Mouse (Mus musculus): Measurements from ENCODE around the gene Lgr5. TPM values are rescaled to one million over a fixed set of nuclear protein-coding genes. Genes with fewer than 3 reads are reported as not detected.

Lgr5 gene
- polyA plus RNA-seq, 1 experiment from 2014 or later: not detected

- peaks cover 23% of the 10 kb centered on the region for H3K27me3 ChIP-seq
- POLR2A ChIA-PET: no interaction called here
- ATAC-seq (no peak), DNase-seq (ENCODE audit: low read depth, low spot score) (no peak)
- CTCF ChIA-PET: no interaction called here
- in situ Hi-C loops (cut with MboI; ENCODE audit: low pct_unique_long_range_greater_than_20kb): no loop called here
- TF ChIP-seq CTCF (IDR thresholded peaks at IDR 0.05): no peak
These were observed 82.4 kb downstream of the Lgr5 start for GRCm38 (mm10) chr10:115505155-115505554.

GRCm38 (mm10) chr10:115493778-115494141, 93.8 kb downstream of the Lgr5 start:
- peaks cover 4% of the 10 kb centered on the region for H3K27me3 ChIP-seq
- ChIA-PET CTCF (interaction anchor here (1.2 kb wide), 1 partner anchor 450 kb away, joined by 3 read pairs; no protein-coding TSS in a partner anchor), POLR2A (no interaction called here)
- no peak for DNase-seq (ENCODE audit: low read depth, low spot score)
- no peak for ATAC-seq
- no peak for TF ChIP-seq CTCF (IDR thresholded peaks at IDR 0.05)
- in situ Hi-C loops (cut with MboI; ENCODE audit: low pct_unique_long_range_greater_than_20kb): no loop called here

- ChIA-PET CTCF (no interaction called here), POLR2A (interaction anchor here (0.5 kb wide), 1 partner anchor 523 kb away, joined by 3 read pairs; no protein-coding TSS in a partner anchor)
- no peak for DNase-seq (ENCODE audit: low read depth, low spot score)
- peaks cover 4% of the 10 kb centered on the region for H3K27me3 ChIP-seq
- ATAC-seq: no peak
- in situ Hi-C loops (cut with MboI; ENCODE audit: low pct_unique_long_range_greater_than_20kb): no loop called here
- no peak for TF ChIP-seq CTCF (IDR thresholded peaks at IDR 0.05)
These were observed 94.4 kb downstream of the Lgr5 start for GRCm38 (mm10) chr10:115492956-115493777.

GRCm38 (mm10) chr10:115491803-115492510, 95.6 kb downstream of the Lgr5 start:
- POLR2A ChIA-PET: no interaction called here
- no peak for TF ChIP-seq CTCF (IDR thresholded peaks at IDR 0.05)
- H3K27me3 ChIP-seq: peaks cover 4% of the 10 kb centered on the region
- DNase-seq (ENCODE audit: low read depth, low spot score): no peak
- no peak for ATAC-seq
- CTCF ChIA-PET: no interaction called here
- in situ Hi-C loops (cut with MboI; ENCODE audit: low pct_unique_long_range_greater_than_20kb): no loop called here

GRCm38 (mm10) chr10:115485602-115486001, 102.0 kb downstream of the Lgr5 start:
- in situ Hi-C loops (cut with MboI; ENCODE audit: low pct_unique_long_range_greater_than_20kb): no loop called here
- POLR2A ChIA-PET: no interaction called here
- DNase-seq (ENCODE audit: low read depth, low spot score) (no peak), ATAC-seq (no peak)
- CTCF ChIA-PET: no interaction called here
- TF ChIP-seq CTCF (IDR thresholded peaks at IDR 0.05): no peak
- peaks cover 16% of the 10 kb centered on the region for H3K27me3 ChIP-seq

GRCm38 (mm10) chr10:115484660-115485059, 102.9 kb downstream of the Lgr5 start:
- ATAC-seq (peak; percentile 47), DNase-seq (ENCODE audit: low read depth, low spot score) (no peak)
- H3K27me3 ChIP-seq: peaks cover 12% of the 10 kb centered on the region
- no peak for TF ChIP-seq CTCF (IDR thresholded peaks at IDR 0.05)
- CTCF ChIA-PET: no interaction called here
- in situ Hi-C loops (cut with MboI; ENCODE audit: low pct_unique_long_range_greater_than_20kb): no loop called here
- POLR2A ChIA-PET: no interaction called here

GRCm38 (mm10) chr10:115478441-115479141, 109.0 kb downstream of the Lgr5 start:
- in situ Hi-C loops (cut with MboI; ENCODE audit: low pct_unique_long_range_greater_than_20kb): no loop called here
- DNase-seq (ENCODE audit: low read depth, low spot score) (no peak), ATAC-seq (no peak)
- H3K27me3 ChIP-seq: peaks cover 3% of the 10 kb centered on the region
- CTCF ChIA-PET: no interaction called here
- no peak for TF ChIP-seq CTCF (IDR thresholded peaks at IDR 0.05)
- POLR2A ChIA-PET: no interaction called here

GRCm38 (mm10) chr10:115476506-115476905, 111.1 kb downstream of the Lgr5 start:
- ATAC-seq: no peak
- H3K27me3 ChIP-seq: peaks cover 3% of the 10 kb centered on the region
- POLR2A ChIA-PET: no interaction called here
- in situ Hi-C loops (cut with MboI; ENCODE audit: low pct_unique_long_range_greater_than_20kb): no loop called here
- no peak for DNase-seq (ENCODE audit: low read depth, low spot score)
- TF ChIP-seq CTCF (IDR thresholded peaks at IDR 0.05): no peak
- CTCF ChIA-PET: interaction anchor here (1.3 kb wide), 1 partner anchor 9 kb away, joined by 5 read pairs; no protein-coding TSS in a partner anchor

GRCm38 (mm10) chr10:115475000-115475550, 112.5 kb downstream of the Lgr5 start:
- CTCF ChIA-PET: no interaction called here
- no peak for DNase-seq (ENCODE audit: low read depth, low spot score)
- POLR2A ChIA-PET: no interaction called here
- no peak for TF ChIP-seq CTCF (IDR thresholded peaks at IDR 0.05)
- ATAC-seq: no peak
- H3K27me3 ChIP-seq: peaks cover 3% of the 10 kb centered on the region
- in situ Hi-C loops (cut with MboI; ENCODE audit: low pct_unique_long_range_greater_than_20kb): no loop called here

GRCm38 (mm10) chr10:115473213-115473961, 114.2 kb downstream of the Lgr5 start:
- in situ Hi-C loops (cut with MboI; ENCODE audit: low pct_unique_long_range_greater_than_20kb): no loop called here
- peaks cover 3% of the 10 kb centered on the region for H3K27me3 ChIP-seq
- DNase-seq (ENCODE audit: low read depth, low spot score) (no peak), ATAC-seq (no peak)
- TF ChIP-seq CTCF (IDR thresholded peaks at IDR 0.05): no peak
- ChIA-PET CTCF (no interaction called here), POLR2A (no interaction called here)

Measured in Patski (cell line).